Mouse (Mus musculus) intestine, embryonic 16.5 days (tissue): ENCODE results near the gene Fam196a. TPM values are rescaled to one million over a fixed set of nuclear protein-coding genes. Genes with fewer than 3 reads are reported as not detected.

Source experiments
- ATAC-seq: fragments of 200-750 bp; cut with Nextera tagmentation; 2 replicates; pipeline ENCODE4 v1.8.0; 2017; ENCODE audit warnings: moderate TSS enrichment, moderate library complexity
- H3K27ac ChIP-seq: fragments of 300-500 bp; sonication (generic); 2 replicates; pipeline ENCODE4 v1.5.1; 2014; ENCODE audit warnings: mild to moderate bottlenecking, low read length
- H3K27me3 ChIP-seq: fragments of 300-500 bp; sonication (generic); replicated peaks from 2 replicates; pipeline ENCODE4 v1.6.1; 2014; ENCODE audit warnings: low read length, control low read depth, mixed read lengths; ENCODE audit not compliant: control insufficient read depth, insufficient read depth
- H3K36me3 ChIP-seq: fragments of 300-500 bp; sonication (generic); 2 replicates; pipeline ENCODE4 v1.6.1; 2014; ENCODE audit warnings: low read length, control low read depth; ENCODE audit not compliant: control insufficient read depth, insufficient read depth
- H3K4me1 ChIP-seq: fragments of 300-500 bp; sonication (generic); 2 replicates; pipeline ENCODE4 v1.6.1; 2014; ENCODE audit warnings: low read length, control low read depth, mixed read lengths; ENCODE audit not compliant: control insufficient read depth, insufficient read depth
- H3K4me2 ChIP-seq: fragments of 300-500 bp; sonication (generic); 2 replicates; pipeline ENCODE4 v1.6.1; 2014; ENCODE audit warnings: low read depth, low read length, control low read depth
- H3K4me3 ChIP-seq: fragments of 300-500 bp; sonication (generic); 2 replicates; pipeline ENCODE4 v1.5.1; 2014; ENCODE audit warnings: mild to moderate bottlenecking, low read length
- H3K9ac ChIP-seq: fragments of 300-500 bp; sonication (generic); 2 replicates; pipeline ENCODE4 v1.6.1; 2014; ENCODE audit warnings: low read depth, low read length
- H3K9me3 ChIP-seq: fragments of 300-500 bp; sonication (generic); 2 replicates; pipeline ENCODE4 v1.6.1; 2016; ENCODE audit warnings: low read length, control low read depth; ENCODE audit not compliant: control insufficient read depth
- WGBS: fragments of 180-500 bp; shearing (Covaris S2); extraction: QIAGEN DNeasy Blood & Tissue Kit; methylation state at CpG from one replicate; pipeline ENCODE4 v1.1.7; 2014; 5-methylcytosine and 5-hydroxymethylcytosine counted together
- polyA plus RNA-seq: library from polyadenylated mRNA; unstranded; fragments of >200 nt; fragmentation: Nextera tagmentation; extraction: Ambion mirVana; gene quantifications from 2 replicates; pipeline ENCODE4 v1.2.1, GENCODE M21; 2015

Fam196a gene
- polyA plus RNA-seq: 1.3 and 1.4 TPM in 2 replicates

DNA sequence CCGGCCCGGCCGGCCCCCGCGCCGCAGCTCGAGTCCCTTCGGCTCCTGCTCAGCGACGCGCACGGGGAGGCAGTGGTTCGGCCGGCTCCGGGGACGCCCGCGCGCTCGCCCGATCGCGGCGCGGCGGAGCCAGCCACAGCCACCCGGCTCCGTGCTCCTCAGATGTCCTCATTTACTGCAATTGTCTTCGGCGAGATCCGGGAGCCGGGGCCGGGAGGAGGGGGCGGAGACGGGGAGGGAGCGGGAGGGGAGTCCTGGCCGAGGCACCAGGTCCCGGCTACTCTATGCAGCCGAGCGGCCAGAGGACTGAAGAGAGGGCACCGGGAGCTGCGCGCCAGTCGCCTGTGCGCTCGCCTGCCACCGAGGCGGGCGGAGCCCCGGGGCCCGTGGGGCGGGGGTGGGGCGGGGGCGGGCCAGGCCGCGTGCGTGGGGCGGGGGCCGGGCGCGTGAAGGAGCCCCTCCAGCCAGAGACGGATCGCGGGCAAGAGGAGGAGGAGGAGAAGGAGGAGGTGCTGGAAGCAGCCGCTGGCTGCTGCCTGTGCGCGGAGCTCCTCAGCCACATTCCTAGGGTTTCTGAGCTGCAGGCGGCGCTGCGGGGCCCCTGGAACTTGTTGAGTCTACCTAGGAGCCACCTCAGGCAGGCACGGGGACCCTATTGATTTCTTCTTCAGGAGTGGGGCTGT is at the start of gene Fam196a:
Gene Fam196a (minus strand): TSS at position 504 of the 683 bp plus-strand sequence.
- peak within 1 kb of the TSS; percentile 95 for H3K4me2 ChIP-seq
- peak within 1 kb of the TSS; percentile 64 for H3K9ac ChIP-seq
- H3K36me3 ChIP-seq: no peaks in the 10 kb centered on the region
- H3K27ac ChIP-seq: no peak within 1 kb of the TSS
- H3K27me3 ChIP-seq: peaks cover 5% of the 10 kb centered on the region; the same call in 1 of the 2 replicates
- under 1% methylated on average over 46 of the region's 71 CpGs for WGBS
- no peaks in the 10 kb centered on the region for H3K9me3 ChIP-seq
- H3K4me3 ChIP-seq: peak within 1 kb of the TSS; percentile 56
- peaks cover 13% of the 10 kb centered on the region for H3K4me1 ChIP-seq
- ATAC-seq: peak; percentile 88

DNA sequence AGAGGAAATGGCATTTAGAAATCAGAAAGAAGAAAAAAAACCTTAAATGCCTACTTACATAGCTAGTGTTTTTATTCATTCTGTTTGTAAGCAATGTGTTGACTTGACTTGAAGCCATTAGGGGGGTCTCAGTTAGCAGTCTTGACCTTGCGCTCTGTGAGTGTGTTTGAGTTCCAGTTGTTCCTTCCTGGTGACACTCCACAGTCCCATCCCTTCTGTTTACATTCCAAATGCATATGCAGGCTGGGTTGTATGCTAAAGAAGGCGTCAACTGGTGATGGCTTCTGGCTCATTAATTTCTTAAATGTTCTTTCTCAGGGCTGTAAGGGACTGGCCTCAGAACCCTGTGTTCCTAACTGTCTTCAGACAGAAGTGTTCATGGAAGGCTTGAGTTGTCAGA is 23.4 kb upstream of the Fam196a start:
- H3K27me3 ChIP-seq: no peaks in the 10 kb centered on the region
- H3K27ac ChIP-seq: no peak overlapping the region
- H3K9ac ChIP-seq: no peak overlapping the region
- no peak overlapping the region for H3K4me3 ChIP-seq
- no peak for ATAC-seq
- H3K9me3 ChIP-seq: no peaks in the 10 kb centered on the region
- no peaks in the 10 kb centered on the region for H3K36me3 ChIP-seq
- H3K4me2 ChIP-seq: no peak overlapping the region
- WGBS: 65% methylated on average over 2 of the region's 2 CpGs
- H3K4me1 ChIP-seq: no peaks in the 10 kb centered on the region

DNA sequence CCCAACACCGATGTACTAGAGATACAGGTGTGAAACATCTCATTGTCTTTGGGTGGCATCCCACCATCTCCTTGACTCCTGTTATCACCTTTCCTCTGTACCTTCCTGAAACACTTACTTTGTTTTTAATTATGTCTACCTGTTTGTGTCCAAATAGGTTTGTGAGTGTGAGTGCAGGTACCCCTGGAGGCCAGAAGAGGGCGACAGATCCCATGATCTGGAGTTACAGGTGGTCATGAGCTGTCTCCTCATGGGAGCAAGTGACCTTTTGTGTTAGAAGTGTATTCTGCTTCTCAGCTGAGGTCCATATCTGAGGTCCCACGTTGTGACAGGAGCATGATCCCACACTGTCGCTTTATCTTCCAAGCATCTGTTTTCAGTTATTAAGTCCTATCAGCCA is 22.6 kb upstream of the Fam196a start:
- Histone ChIP-seq H3K4me1 (no peaks in the 10 kb centered on the region), H3K9me3 (no peaks in the 10 kb centered on the region), H3K36me3 (no peaks in the 10 kb centered on the region), H3K9ac (no peak overlapping the region), H3K4me3 (no peak overlapping the region), H3K4me2 (no peak overlapping the region), H3K27me3 (no peaks in the 10 kb centered on the region), H3K27ac (no peak overlapping the region)
- ATAC-seq: no peak
- 71% methylated on average over 4 of the region's 4 CpGs for WGBS

DNA sequence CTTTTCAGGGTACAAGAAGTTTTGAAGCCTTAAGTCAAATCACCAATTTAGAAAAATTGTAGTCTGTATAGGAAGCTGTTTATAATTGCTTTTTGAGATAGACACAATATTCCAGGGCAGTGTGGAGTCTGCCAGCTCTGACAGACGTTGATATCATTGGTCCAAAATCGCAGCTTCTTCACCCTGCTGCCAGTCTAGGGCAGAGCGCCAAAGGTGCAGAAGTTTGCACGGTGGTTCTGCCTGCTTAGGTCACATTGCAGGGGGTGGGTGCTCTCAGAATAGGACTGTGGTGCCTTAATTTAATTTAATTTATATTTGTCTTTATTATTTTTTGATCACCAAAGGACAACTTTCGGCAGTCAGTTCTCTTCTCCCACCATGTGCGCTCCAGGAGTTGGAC is 20.9 kb upstream of the Fam196a start:
- Histone ChIP-seq H3K9me3 (no peaks in the 10 kb centered on the region), H3K4me2 (no peak overlapping the region), H3K4me1 (no peaks in the 10 kb centered on the region), H3K9ac (no peak overlapping the region), H3K27me3 (no peaks in the 10 kb centered on the region), H3K4me3 (no peak overlapping the region), H3K36me3 (no peaks in the 10 kb centered on the region), H3K27ac (no peak overlapping the region)
- no peak for ATAC-seq
- WGBS: 88% methylated on average over 6 of the region's 6 CpGs

DNA sequence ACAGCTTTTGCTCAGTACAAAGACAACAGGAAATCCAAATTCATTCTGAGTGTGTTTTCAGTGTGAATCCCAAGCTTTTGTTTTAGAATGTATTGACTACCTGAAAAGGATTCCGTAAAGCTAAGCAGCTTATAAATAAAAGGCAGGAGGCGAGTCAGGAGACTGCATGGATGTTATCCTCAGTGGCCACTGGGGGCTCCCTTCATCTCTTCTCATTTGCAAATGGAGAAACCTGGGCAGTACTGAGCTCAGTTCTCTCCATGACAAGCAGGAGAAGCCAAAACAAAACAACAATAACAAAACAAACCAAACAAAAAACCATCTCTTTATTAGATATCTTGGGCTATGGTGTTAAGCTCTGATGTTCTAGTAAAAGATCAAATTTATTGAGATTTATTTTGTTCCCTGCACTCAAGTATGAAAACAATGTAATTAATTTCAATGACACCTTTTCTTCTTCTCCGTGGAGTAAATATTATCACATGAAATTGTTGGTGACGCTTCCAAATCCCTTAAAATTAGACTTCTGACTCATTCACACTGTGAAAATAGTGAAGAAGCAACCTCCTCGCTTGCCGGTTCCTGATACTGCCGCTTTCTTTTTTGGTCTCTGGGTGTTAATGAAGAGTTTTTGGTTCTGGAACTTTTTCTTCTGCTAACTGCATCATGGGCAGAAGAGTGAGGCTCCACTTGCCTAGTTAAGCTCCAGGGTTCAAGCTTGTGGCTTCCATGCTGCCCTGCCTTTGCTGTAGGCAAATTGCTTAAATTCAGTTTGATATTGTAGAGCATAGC is 7.9 kb upstream of the Fam196a start:
- H3K9ac ChIP-seq: no peak overlapping the region
- H3K4me3 ChIP-seq: no peak overlapping the region
- H3K27ac ChIP-seq: no peak overlapping the region
- no peaks in the 10 kb centered on the region for H3K27me3 ChIP-seq
- H3K36me3 ChIP-seq: no peaks in the 10 kb centered on the region
- no peaks in the 10 kb centered on the region for H3K4me1 ChIP-seq
- no peaks in the 10 kb centered on the region for H3K9me3 ChIP-seq
- 90% methylated on average over 7 of the region's 7 CpGs for WGBS
- no peak overlapping the region for H3K4me2 ChIP-seq
- no peak for ATAC-seq

DNA sequence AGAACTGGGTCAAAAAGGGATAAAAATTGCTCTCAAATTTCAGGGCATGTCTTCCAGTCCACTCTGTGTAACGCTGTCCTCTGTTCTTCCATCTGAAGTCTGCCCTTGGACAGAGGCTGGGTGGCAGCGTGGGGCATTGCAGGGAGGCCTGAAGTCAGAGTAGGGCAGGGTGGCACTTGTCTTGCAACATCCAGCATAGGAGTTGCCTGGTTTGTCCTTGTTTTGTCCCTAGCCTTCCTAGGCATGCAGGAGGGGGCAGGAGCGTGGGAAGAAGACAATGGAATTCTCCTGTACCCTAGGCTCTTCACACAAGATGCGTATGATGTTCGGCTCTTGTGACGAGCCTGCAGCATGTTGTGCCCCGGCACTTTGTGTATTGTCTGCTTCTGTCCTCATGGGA is 5.5 kb upstream of the Fam196a start:
- H3K4me2 ChIP-seq: no peak overlapping the region
- no peaks in the 10 kb centered on the region for H3K4me1 ChIP-seq
- H3K9ac ChIP-seq: no peak overlapping the region
- no peaks in the 10 kb centered on the region for H3K27me3 ChIP-seq
- H3K27ac ChIP-seq: no peak overlapping the region
- H3K36me3 ChIP-seq: no peaks in the 10 kb centered on the region
- H3K9me3 ChIP-seq: no peaks in the 10 kb centered on the region
- no peak for ATAC-seq
- 75% methylated on average over 7 of the region's 7 CpGs for WGBS
- no peak overlapping the region for H3K4me3 ChIP-seq

DNA sequence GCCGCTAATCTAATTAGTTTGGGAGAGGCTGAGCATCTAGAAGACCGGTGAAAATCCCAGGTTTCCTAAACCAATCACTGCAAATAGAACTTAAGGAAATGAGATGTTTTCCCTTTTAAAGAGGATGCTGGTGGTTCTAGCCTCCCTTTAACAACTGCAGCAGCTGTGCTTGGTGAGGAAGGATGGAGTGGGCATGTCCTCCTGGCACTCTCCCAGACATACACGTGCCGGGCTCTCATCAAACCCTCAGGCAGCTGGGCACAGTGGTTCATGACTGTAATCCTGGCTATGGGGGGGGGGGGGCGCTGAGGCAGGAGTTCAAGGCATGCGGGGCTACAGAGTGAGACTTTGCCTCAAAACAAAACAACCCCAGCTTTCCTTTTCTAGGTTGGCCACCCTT is 4.8 kb upstream of the Fam196a start:
- H3K4me2 ChIP-seq: no peak overlapping the region
- H3K27me3 ChIP-seq: no peaks in the 10 kb centered on the region
- ATAC-seq: no peak
- 0 out of 2 replicates have a peak, but pooled peaks cover 2% of the 10 kb centered on the region for H3K4me1 ChIP-seq
- no peak overlapping the region for H3K9ac ChIP-seq
- no peak overlapping the region for H3K4me3 ChIP-seq
- WGBS: 75% methylated on average over 6 of the region's 6 CpGs
- no peak overlapping the region for H3K27ac ChIP-seq
- H3K36me3 ChIP-seq: no peaks in the 10 kb centered on the region
- H3K9me3 ChIP-seq: no peaks in the 10 kb centered on the region

DNA sequence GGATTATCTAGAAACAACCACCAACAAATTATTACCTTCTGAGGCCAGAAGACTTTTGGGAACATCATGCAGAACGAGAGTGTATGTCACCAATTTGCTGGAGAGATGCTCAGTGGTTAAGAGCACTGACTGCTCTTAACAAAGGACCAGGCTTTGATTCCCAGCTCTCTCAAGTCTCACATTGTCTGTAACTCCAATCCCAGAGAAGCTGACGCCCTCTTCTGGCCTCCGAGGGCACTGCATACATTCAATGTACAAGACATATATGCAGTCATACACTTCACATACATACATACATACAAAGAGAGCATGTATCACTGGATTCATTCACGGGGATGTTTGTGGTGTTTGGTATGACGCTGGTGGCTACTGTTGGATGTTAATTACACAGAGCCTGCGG is 3.7 kb upstream of the Fam196a start:
- WGBS: 94% methylated on average over 6 of the region's 6 CpGs
- no peak overlapping the region for H3K27ac ChIP-seq
- peaks cover 9% of the 10 kb centered on the region for H3K4me1 ChIP-seq
- ATAC-seq: no peak
- peaks cover 2% of the 10 kb centered on the region; the same call in 1 of the 2 replicates for H3K27me3 ChIP-seq
- no peak overlapping the region for H3K4me3 ChIP-seq
- no peaks in the 10 kb centered on the region for H3K9me3 ChIP-seq
- H3K36me3 ChIP-seq: no peaks in the 10 kb centered on the region
- no peak overlapping the region for H3K4me2 ChIP-seq
- no peak overlapping the region for H3K9ac ChIP-seq

DNA sequence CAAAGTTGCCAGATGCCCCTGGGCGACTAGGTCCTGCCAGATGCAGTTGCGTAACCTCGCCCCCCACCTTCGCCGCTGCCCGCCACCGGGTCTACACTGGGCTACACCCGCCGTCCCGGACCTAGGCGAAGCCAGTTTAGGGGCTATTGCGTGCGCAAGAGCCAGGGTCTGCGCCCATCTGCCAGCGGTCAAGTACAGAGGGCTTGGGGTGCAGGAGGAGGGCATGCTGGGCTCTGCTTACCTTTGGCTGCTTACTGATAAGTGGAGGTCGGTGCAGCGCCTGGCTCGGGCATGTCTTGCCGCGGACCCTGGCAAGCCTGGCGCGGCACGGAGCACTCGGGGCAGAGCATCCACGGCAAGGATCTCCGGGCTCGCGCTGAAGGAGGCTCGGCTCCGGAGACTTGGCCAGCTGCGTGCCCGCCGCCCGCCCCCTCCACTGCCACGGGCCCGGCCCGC is 731 bp downstream of the Fam196a start:
- Histone ChIP-seq H3K27me3 (peaks cover 5% of the 10 kb centered on the region; the same call in 1 of the 2 replicates), H3K36me3 (no peaks in the 10 kb centered on the region), H3K27ac (no peak overlapping the region), H3K4me3 (peak overlapping the region; percentile 56), H3K4me1 (peaks cover 13% of the 10 kb centered on the region), H3K9ac (peak overlapping the region; percentile 64), H3K9me3 (no peaks in the 10 kb centered on the region), H3K4me2 (peak overlapping the region; percentile 95)
- 2% methylated on average over 30 of the region's 37 CpGs for WGBS
- ATAC-seq: peak; percentile 52
